Mouse (Mus musculus) heart, postnatal 0 days (tissue): ENCODE measurements at regions not wholly inside any gene's neighbourhood (a gene's known extent, or its start where the extent isn't known, plus 50 kb on each side); places are given as distances from the start of the nearest gene placed in this dataset.

Experiments
- CTCF ChIP-seq: IDR thresholded peaks from 2 replicates; pipeline ENCODE4 v1.5.1; 2016; ENCODE audit warnings: antibody characterized with exemption, control low read depth, low read depth
- EP300 ChIP-seq: IDR thresholded peaks from 2 replicates; pipeline ENCODE4 v1.6.1; 2016; ENCODE audit warnings: antibody characterized with exemption, low read depth

GRCm38 (mm10) chr14:105721576-105721975, 175.0 kb downstream of the Spry2 start:
- TF ChIP-seq CTCF: no peak
- no peak for TF ChIP-seq EP300
